Mouse (Mus musculus) hindbrain, embryonic 12.5 days (tissue): ENCODE measurements around the gene Sergef. TPM values are rescaled to one million over a fixed set of nuclear protein-coding genes. Genes with fewer than 3 reads are reported as not detected.
A peak's percentile ranks its signal among the peaks of the same experiment; 100 is the strongest.

Experiments
- ATAC-seq: fragments of 200-750 bp; cut with Nextera tagmentation; 2 replicates; pipeline ENCODE4 v1.8.0; 2017; ENCODE audit warnings: moderate TSS enrichment; ENCODE audit not compliant: low FRiP score
- H3K27ac ChIP-seq: fragments of 300-500 bp; sonication (generic); 2 replicates; pipeline ENCODE4 v1.5.1; 2016; ENCODE audit warnings: mild to moderate bottlenecking
- H3K27me3 ChIP-seq: fragments of 300-500 bp; sonication (generic); 2 replicates; pipeline ENCODE4 v1.6.1; 2016; ENCODE audit warnings: mild to moderate bottlenecking
- H3K36me3 ChIP-seq: fragments of 300-500 bp; sonication (generic); 2 replicates; pipeline ENCODE4 v1.6.1; 2016; ENCODE audit warnings: mild to moderate bottlenecking
- H3K4me1 ChIP-seq: fragments of 300-500 bp; sonication (generic); 2 replicates; pipeline ENCODE4 v1.6.1; 2016
- H3K4me2 ChIP-seq: fragments of 300-500 bp; sonication (generic); replicated peaks from 2 replicates; pipeline ENCODE4 v1.6.1; 2016; ENCODE audit warnings: mild to moderate bottlenecking
- H3K4me3 ChIP-seq: fragments of 300-500 bp; sonication (generic); 2 replicates; pipeline ENCODE4 v1.5.1; 2016; ENCODE audit warnings: mild to moderate bottlenecking
- H3K9ac ChIP-seq: fragments of 300-500 bp; sonication (generic); 2 replicates; pipeline ENCODE4 v1.6.1; 2016; ENCODE audit warnings: mild to moderate bottlenecking, moderate library complexity
- H3K9me3 ChIP-seq: fragments of 300-500 bp; sonication (generic); replicated peaks from 2 replicates; pipeline ENCODE4 v1.6.1; 2016; ENCODE audit warnings: mild to moderate bottlenecking
- WGBS: fragments of 180-500 bp; shearing (Covaris S2); methylation state at CpG from one replicate; pipeline ENCODE4 v1.1.7; 2016; 5-methylcytosine and 5-hydroxymethylcytosine counted together
- polyA plus RNA-seq: library from polyadenylated mRNA; unstranded; fragments of >200 nt; fragmentation: Nextera tagmentation; extraction: Ambion mirVana; gene quantifications from 2 replicates; pipeline ENCODE4 v1.2.1, GENCODE M21; 2016

Gene Sergef
- polyA plus RNA-seq, 1 experiment from 2014 or later, result 18.9 TPM

GRCm38 (mm10) chr7:46509391-46510310 lies 130.0 kb downstream of the Sergef start:
- H3K9ac ChIP-seq, result 0 out of 2 replicates have a peak overlapping the region, but pooled peaks have one; percentile 13

GRCm38 (mm10) chr7:46508590-46509318 lies 130.9 kb downstream of the Sergef start:
- WGBS, result 47% methylated on average over 12 of the region's 12 CpGs
- Histone ChIP-seq H3K9ac (no peak overlapping the region), H3K4me1 (peaks cover 21% of the 10 kb centered on the region), H3K4me2 (peak overlapping the region; percentile 45), H3K9me3 (no peaks in the 10 kb centered on the region), H3K36me3 (no peaks in the 10 kb centered on the region), H3K27ac (peak overlapping the region; percentile 60), H3K4me3 (no peak overlapping the region), H3K27me3 (peaks cover 26% of the 10 kb centered on the region)
- peak; percentile 11 for ATAC-seq

More at GRCm38 (mm10) chr7:46509391-46510310, 130.0 kb downstream of the Sergef start:
- ATAC-seq, result peak; percentile 75
- peak overlapping the region; percentile 14; the same call in 1 of the 2 replicates for H3K4me3 ChIP-seq
- 31% methylated on average over 24 of the region's 24 CpGs for WGBS
- no peaks in the 10 kb centered on the region for H3K9me3 ChIP-seq
- H3K4me2 ChIP-seq, result peak overlapping the region; percentile 45
- peak overlapping the region; percentile 72 for H3K27ac ChIP-seq
- H3K27me3 ChIP-seq, result peaks cover 23% of the 10 kb centered on the region
- peaks cover 21% of the 10 kb centered on the region for H3K4me1 ChIP-seq
- H3K36me3 ChIP-seq, result no peaks in the 10 kb centered on the region

- WGBS, result 65% methylated on average over 4 of the region's 4 CpGs
- Histone ChIP-seq H3K27me3 (peaks cover 14% of the 10 kb centered on the region), H3K9ac (no peak overlapping the region), H3K4me2 (no peak overlapping the region), H3K4me3 (no peak overlapping the region), H3K36me3 (no peaks in the 10 kb centered on the region), H3K9me3 (no peaks in the 10 kb centered on the region), H3K4me1 (peaks cover 6% of the 10 kb centered on the region), H3K27ac (no peak overlapping the region)
- ATAC-seq, result no peak
Observed at GRCm38 (mm10) chr7:46504157-46504556, 135.4 kb downstream of the Sergef start.

GRCm38 (mm10) chr7:46502650-46503049 lies 137.0 kb downstream of the Sergef start:
- Histone ChIP-seq H3K27me3 (peaks cover 11% of the 10 kb centered on the region), H3K4me1 (no peaks in the 10 kb centered on the region), H3K9me3 (no peaks in the 10 kb centered on the region), H3K27ac (no peak overlapping the region), H3K9ac (no peak overlapping the region), H3K36me3 (no peaks in the 10 kb centered on the region), H3K4me2 (no peak overlapping the region), H3K4me3 (no peak overlapping the region)
- 92% methylated on average over 13 of the region's 13 CpGs for WGBS
- ATAC-seq, result no peak

GRCm38 (mm10) chr7:46501458-46501857 lies 138.1 kb downstream of the Sergef start:
- Histone ChIP-seq H3K9ac (no peak overlapping the region), H3K4me2 (no peak overlapping the region), H3K27ac (no peak overlapping the region), H3K4me3 (no peak overlapping the region), H3K27me3 (peaks cover 6% of the 10 kb centered on the region; the same call in 1 of the 2 replicates), H3K36me3 (no peaks in the 10 kb centered on the region), H3K9me3 (no peaks in the 10 kb centered on the region), H3K4me1 (no peaks in the 10 kb centered on the region)
- 88% methylated on average over 2 of the region's 2 CpGs for WGBS
- ATAC-seq, result no peak

GRCm38 (mm10) chr7:46499561-46499960 lies 140.0 kb downstream of the Sergef start:
- Histone ChIP-seq H3K9ac (no peak overlapping the region), H3K4me3 (no peak overlapping the region), H3K27me3 (peaks cover 3% of the 10 kb centered on the region; the same call in 1 of the 2 replicates), H3K27ac (no peak overlapping the region), H3K36me3 (no peaks in the 10 kb centered on the region), H3K4me1 (peaks cover 2% of the 10 kb centered on the region; the same call in 1 of the 2 replicates), H3K9me3 (no peaks in the 10 kb centered on the region), H3K4me2 (no peak overlapping the region)
- no peak for ATAC-seq
- WGBS, result 90% methylated on average over 4 of the region's 4 CpGs

GRCm38 (mm10) chr7:46492134-46492678 lies 147.4 kb downstream of the Sergef start:
- H3K9me3 ChIP-seq, result no peaks in the 10 kb centered on the region
- WGBS, result 60% methylated on average over 14 of the region's 14 CpGs
- H3K4me1 ChIP-seq, result peaks cover 2% of the 10 kb centered on the region; the same call in 1 of the 2 replicates
- H3K4me2 ChIP-seq, result no peak overlapping the region
- no peak overlapping the region for H3K9ac ChIP-seq
- ATAC-seq, result no peak
- no peak overlapping the region for H3K27ac ChIP-seq
- no peaks in the 10 kb centered on the region for H3K27me3 ChIP-seq
- H3K36me3 ChIP-seq, result no peaks in the 10 kb centered on the region
- no peak overlapping the region for H3K4me3 ChIP-seq

GRCm38 (mm10) chr7:46487354-46487753 lies 152.3 kb downstream of the Sergef start:
- peaks cover 10% of the 10 kb centered on the region for H3K4me1 ChIP-seq
- no peaks in the 10 kb centered on the region for H3K27me3 ChIP-seq
- no peak overlapping the region for H3K27ac ChIP-seq
- H3K4me2 ChIP-seq, result no peak overlapping the region
- ATAC-seq, result no peak
- H3K36me3 ChIP-seq, result no peaks in the 10 kb centered on the region
- WGBS, result 50% methylated on average over 4 of the region's 4 CpGs
- no peak overlapping the region for H3K4me3 ChIP-seq
- no peaks in the 10 kb centered on the region for H3K9me3 ChIP-seq
- H3K9ac ChIP-seq, result no peak overlapping the region

GRCm38 (mm10) chr7:46486761-46487160 lies 152.8 kb downstream of the Sergef start:
- peaks cover 16% of the 10 kb centered on the region; the same call in 1 of the 2 replicates for H3K4me1 ChIP-seq
- H3K36me3 ChIP-seq, result no peaks in the 10 kb centered on the region
- no peak overlapping the region for H3K27ac ChIP-seq
- H3K9me3 ChIP-seq, result no peaks in the 10 kb centered on the region
- no peak overlapping the region for H3K4me2 ChIP-seq
- H3K27me3 ChIP-seq, result no peaks in the 10 kb centered on the region
- no peak overlapping the region for H3K9ac ChIP-seq
- no peak overlapping the region for H3K4me3 ChIP-seq
- ATAC-seq, result no peak
- WGBS, result 85% methylated on average over 5 of the region's 5 CpGs

- Histone ChIP-seq H3K9ac (no peak overlapping the region), H3K27ac (no peak overlapping the region), H3K4me1 (peaks cover 18% of the 10 kb centered on the region; the same call in 1 of the 2 replicates), H3K4me2 (no peak overlapping the region), H3K9me3 (no peaks in the 10 kb centered on the region), H3K4me3 (no peak overlapping the region), H3K36me3 (no peaks in the 10 kb centered on the region), H3K27me3 (no peaks in the 10 kb centered on the region)
- no peak for ATAC-seq
- 82% methylated on average over 6 of the region's 6 CpGs for WGBS
Observed at GRCm38 (mm10) chr7:46484223-46484622, 155.4 kb downstream of the Sergef start.

- Histone ChIP-seq H3K9me3 (no peaks in the 10 kb centered on the region), H3K27me3 (no peaks in the 10 kb centered on the region), H3K4me2 (no peak overlapping the region), H3K27ac (0 out of 2 replicates have a peak overlapping the region, but pooled peaks have one; percentile 7), H3K4me1 (peaks cover 18% of the 10 kb centered on the region; the same call in 1 of the 2 replicates), H3K36me3 (no peaks in the 10 kb centered on the region), H3K4me3 (no peak overlapping the region), H3K9ac (no peak overlapping the region)
- no peak for ATAC-seq
- 63% methylated on average over 10 of the region's 10 CpGs for WGBS
Observed at GRCm38 (mm10) chr7:46483050-46483449, 156.6 kb downstream of the Sergef start.

- Histone ChIP-seq H3K4me3 (no peak overlapping the region), H3K4me2 (no peak overlapping the region), H3K36me3 (no peaks in the 10 kb centered on the region), H3K27me3 (no peaks in the 10 kb centered on the region), H3K27ac (no peak overlapping the region), H3K9ac (no peak overlapping the region), H3K4me1 (peaks cover 18% of the 10 kb centered on the region; the same call in 1 of the 2 replicates), H3K9me3 (no peaks in the 10 kb centered on the region)
- ATAC-seq, result no peak
- WGBS, result 77% methylated on average over 2 of the region's 2 CpGs
Observed at GRCm38 (mm10) chr7:46482099-46482531, 157.5 kb downstream of the Sergef start.
